Mouse (Mus musculus) stomach, postnatal 0 days (tissue): Measurements from ENCODE around the gene Pcp4l1.

Experiments used
- CTCF ChIP-seq: IDR thresholded peaks from 2 replicates; pipeline ENCODE4 v1.5.1; 2016; ENCODE audit warnings: antibody characterized with exemption, low read depth, mild to moderate bottlenecking, moderate library complexity
- EP300 ChIP-seq: optimal IDR thresholded peaks from 2 replicates; pipeline ENCODE3; 2016; ENCODE audit warnings: antibody characterized with exemption

- no peak for TF ChIP-seq EP300
- no peak for TF ChIP-seq CTCF
These were observed 33.5 kb downstream of the Pcp4l1 start for GRCm38 (mm10) chr1:171162526-171162925.
